Mouse (Mus musculus) monocyte, adult 5-6 weeks (primary cell): ENCODE measurements around the gene Mcm2. TPM values are rescaled to one million over a fixed set of nuclear protein-coding genes. Genes with fewer than 3 reads are reported as not detected.

Source experiments
- ATAC-seq: fragments of 153-309, 156-312 bp; replicated peaks from 2 replicates; pipeline ENCODE4 v1.8.0; 2017; ENCODE audit warnings: mild to moderate bottlenecking; ENCODE audit not compliant: low TSS enrichment, insufficient number of reproducible peaks, severe bottlenecking, poor library complexity, low FRiP score
- total RNA-seq: library from RNA; stranded (forward); fragments of 200-1000, 200-491, 200-594 nt; gene quantifications from 3 replicates; pipeline ENCODE4 v1.2.3, GENCODE M21; 2017

Gene Mcm2
- total RNA-seq, 1 experiment from 2014 or later = 10.9 TPM

DNA sequence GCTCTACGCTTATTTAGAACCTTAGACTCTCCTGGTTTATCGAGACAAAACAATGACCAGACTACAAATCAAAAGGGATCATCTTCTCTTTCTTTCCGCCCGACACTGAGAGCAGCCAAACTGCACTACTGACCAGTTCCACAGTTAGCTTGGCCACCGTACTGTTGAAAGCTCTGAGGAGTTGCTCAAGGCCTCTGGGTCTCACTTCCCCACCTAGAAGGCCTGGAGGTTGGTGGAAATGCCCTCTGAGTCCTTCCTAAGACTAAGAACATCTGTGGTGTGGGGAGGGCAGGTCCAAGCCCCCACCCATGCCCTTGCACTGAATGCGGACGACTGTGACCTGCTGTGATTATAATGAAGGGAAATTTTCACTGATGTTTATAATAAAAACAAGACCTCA lies 32.9 kb downstream of the Mcm2 start:
- no peak for ATAC-seq

DNA sequence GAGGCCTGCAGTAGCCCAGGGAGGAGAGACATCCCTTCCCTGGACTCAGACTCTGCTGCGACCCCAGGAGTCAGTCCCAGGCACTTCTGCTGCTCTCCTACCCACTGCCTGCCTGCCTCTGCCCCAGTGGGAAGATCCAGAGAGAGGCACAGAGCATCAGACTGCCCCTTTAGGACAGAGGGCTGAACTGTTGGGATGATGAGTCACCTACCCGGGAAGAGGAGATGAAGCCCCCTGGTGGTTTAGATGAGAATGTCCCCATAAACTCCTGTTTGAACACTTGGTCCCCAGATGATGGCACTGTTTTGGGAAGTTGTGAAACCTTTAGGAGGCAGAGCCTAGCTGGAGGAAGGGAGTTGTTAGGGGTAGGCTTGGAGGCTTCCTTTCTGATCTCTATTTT lies 37.7 kb downstream of the Mcm2 start:
- ATAC-seq = 0 out of 2 replicates have a peak, but pooled peaks have one; percentile 29

DNA sequence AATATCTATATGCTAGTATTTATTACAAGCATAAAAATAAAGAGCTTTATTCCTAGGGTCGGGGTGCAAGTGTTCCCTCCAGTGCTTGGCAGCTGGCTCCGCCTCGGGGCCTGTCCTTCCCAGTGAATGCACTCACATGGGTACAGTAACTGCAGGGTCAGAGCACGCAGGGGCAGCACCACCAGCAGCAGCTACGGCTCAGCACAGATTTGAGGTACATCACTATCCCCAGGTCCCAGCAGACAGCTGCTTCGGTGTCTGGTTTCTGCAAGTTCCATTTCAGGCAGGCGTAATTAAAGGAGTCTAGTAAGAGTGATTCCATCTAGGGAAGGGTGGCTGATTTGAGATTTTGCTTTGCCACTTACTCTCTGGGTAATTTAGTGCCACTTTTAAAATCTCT lies 40.2 kb downstream of the Mcm2 start:
- no peak for ATAC-seq

DNA sequence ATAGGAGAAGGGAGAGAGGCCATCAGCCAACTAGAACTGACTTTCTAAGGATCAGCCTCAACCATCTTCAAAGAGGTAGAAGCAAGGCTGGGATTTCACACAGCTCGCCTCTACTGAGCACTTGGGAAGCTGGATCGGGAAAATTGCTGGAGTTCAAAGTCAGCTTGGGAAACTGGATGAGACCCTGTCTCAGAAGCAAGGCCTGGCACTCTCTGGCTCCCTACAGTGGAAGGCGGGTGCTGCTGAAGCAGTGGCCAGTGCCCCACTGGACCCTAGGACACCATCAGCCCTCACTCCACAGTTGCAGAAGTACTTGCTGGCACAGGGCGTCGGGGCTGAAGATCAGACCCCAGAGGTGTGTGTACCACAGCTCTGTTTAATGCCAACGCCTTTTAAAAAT lies 40.8 kb downstream of the Mcm2 start:
- ATAC-seq = no peak

DNA sequence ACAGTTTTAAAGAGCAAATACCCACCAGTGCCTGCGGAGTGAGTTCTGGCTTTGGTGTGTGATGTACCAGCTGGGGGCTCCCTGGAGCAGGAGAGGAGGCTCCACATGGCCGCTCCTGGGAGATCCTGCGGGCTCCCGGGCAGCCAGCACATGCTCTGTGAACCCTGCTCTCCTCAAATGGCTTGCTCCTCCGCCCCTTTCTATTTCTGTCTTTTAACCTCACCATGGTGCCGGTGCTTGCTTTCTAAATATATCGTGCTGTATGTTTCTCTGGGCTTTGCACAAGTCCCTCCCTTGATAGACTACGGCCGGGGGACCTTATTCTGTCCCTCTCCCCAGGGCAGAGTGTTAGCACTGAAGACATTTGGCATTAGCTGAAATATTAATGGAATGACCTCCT lies 41.3 kb downstream of the Mcm2 start:
- ATAC-seq = no peak

DNA sequence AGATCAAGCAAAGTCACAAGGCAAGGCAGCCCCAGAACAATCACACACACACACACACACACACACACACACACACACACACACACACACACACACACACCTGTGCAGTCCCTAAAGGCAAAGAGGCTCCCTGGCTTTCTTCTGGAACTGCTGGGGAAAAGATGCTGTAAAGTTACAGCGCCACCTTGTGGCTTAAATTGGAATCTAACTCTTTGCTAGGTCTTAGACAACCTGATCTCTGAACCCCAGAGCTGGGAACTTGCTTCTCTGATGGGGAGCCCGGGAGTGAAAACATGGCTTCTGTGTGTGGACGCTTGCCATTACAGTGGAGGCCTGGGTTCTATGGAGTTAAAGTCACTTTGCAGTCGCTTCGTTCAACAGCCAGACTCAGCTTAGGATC lies 42.9 kb downstream of the Mcm2 start:
- peak; percentile 23; the same call in 1 of the 2 replicates for ATAC-seq

DNA sequence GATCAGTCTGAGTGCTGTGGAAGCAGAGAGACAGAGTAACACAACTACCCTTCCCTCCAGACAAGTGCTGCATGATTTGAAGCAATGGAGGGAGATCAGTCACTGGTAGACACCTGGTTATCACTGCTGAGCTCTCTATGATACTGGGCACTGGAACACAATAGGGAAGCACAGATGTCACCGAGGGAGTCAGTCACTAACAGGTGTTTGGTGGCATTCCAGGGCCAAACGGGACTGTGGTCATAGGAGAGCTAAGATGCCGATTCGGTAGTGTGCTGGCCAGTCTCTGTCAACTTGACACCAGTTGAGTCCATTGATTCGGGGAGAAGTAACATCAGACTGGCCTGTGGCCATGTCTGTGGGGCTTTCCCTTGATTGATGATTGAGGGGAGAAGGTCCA lies 44.1 kb downstream of the Mcm2 start:
- no peak for ATAC-seq

DNA sequence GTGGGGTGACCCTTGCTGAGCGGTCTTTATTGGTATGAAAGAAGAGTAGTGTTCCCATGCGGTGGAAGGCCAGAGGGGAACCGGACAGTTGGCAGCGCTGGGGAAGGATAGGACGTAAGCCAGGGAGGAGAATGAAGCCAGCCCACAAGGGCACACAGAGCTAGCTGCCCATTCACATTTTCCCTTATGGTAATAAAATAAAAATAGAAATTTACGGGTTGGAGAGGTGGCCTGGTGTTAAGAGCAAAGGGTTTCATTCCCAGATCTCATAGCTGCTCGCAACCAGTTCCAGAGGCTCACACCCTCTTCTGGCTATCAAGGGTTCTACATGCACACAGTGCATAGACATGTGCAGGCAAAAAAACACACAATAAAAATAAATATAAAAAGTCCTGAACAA lies 48.5 kb downstream of the Mcm2 start:
- no peak for ATAC-seq

DNA sequence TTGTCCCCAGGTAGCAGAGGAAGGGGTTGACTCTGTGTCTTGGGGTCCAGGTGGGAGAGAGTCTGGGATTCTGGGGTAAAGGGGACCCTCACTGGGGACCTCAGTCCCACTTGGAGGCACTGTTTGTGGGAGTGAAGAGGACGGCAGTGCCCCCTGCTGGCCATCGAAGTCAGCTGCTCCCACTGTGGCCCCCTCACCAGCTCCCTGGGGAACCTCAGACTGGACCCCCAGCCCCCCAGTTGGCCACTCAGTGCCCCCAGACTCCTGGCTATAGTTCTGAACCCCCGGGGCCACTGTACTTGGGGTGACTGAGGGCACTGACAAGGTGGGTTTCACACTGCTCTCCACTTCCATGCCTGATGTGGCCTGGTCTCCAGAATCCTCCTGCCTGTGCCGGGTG lies 49.3 kb downstream of the Mcm2 start:
- ATAC-seq = no peak

DNA sequence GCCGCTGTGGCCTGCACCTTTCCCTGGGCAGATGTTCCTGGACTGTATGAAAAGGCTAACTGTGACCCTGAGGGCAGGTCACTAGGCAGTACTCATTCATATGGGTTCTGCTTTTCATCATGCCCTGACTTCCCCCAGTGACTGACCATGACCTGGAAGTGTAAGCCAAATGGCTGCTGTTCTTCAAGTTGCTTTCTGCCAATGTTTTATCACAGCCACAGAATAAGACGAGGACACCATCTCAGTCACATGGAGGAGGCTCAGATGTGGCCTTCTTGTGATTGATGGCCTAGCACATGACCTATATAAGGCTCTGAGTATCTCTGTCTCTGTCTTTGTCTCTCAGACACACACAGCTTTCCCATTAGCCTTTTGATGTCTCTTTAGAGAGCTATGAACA lies 51.0 kb downstream of the Mcm2 start:
- ATAC-seq = no peak

DNA sequence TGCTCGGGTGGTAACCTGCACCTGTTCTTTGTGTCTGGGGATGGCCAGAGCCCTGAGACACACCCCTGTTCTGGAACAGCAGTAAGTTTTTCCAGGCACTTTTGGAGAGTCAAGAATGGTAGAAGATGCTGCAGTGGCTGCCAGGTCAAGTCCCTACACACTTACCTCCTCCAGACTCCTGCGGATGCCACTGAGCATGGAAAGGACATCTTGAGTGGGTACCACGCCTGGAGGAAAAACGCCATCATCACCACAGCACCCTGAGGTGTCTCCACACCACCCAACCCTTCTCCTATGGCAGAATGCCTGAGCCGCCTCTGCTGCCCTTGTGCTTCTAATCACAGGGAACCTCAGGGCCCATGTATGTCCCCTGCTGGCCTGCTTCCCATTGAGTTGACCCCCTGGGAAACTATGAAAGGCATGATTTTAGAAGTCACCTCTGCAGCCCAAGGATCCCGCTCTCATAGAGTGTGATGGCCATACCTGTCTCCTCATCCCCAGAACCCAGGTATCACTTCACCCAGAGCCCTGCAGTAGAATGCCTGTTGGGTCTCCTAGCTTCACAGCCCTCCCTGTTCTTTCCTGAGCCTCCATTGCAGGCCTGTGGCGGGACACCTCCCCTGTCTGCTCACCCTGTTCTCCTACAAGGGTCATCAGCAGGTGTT lies 53.5 kb downstream of the Mcm2 start:
- ATAC-seq = no peak

DNA sequence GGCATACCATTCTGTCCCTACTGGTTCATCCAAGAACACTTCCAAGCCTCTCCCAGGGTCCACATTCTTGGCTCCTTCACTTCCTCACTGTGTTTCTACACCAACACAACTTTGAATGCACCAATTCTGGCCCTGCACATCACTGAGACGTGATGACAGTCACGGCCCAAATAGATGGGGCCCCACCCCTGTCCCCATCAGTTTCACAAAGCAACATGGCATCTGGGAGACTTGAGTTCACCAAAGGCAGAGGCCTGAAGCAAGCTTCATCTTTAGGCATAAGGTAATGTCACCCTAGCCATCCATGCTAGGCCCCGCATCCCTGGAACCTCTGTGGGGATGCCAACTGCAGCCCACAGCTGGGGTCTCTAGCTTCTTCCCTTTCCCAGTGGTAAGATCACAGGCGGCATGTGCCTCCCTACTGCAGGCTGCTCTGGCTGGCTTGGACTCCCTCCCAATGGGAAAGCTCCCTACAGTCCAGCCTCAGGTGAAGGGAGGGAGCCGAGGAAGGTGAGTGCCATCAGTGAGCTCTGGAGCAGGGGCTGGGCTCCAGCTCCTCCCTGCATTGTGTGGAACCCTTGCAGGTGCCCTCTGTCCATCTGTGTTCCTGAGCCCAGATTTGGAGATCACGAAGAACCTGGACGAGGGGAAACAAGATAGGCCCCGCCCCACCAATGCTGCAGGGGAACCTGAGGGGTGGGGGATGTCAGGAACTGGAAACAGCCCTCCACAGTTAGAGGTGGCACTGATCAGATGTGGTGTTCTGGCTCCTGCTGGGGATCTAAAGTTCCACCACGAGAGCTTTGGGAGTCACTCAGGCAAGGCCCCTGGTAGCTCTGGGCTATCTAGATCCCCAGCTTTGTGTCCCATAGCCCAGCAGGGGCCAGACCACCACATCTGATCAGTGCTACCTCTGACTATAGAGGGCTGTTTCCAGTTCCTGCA lies 54.5 kb downstream of the Mcm2 start:
- no peak for ATAC-seq

DNA sequence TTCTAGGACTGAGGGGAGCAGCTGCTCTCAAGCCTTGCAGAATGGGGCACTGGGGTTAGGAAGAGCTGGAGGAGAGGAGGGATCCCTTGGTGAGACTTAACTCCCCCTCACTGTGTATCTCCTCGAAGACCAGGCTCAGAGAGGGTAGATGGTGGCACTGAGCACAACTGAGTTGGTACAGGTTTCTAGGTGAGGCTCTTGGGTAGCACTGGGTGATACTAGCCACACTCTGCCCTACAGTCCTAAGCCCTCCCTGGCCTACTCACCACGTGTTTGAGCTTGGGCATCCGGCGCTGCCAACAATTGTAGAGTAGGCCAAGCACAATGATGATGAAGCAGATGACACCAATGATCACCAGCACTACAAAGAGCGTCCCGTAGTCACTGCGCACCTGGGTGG lies 55.3 kb downstream of the Mcm2 start:
- no peak for ATAC-seq

DNA sequence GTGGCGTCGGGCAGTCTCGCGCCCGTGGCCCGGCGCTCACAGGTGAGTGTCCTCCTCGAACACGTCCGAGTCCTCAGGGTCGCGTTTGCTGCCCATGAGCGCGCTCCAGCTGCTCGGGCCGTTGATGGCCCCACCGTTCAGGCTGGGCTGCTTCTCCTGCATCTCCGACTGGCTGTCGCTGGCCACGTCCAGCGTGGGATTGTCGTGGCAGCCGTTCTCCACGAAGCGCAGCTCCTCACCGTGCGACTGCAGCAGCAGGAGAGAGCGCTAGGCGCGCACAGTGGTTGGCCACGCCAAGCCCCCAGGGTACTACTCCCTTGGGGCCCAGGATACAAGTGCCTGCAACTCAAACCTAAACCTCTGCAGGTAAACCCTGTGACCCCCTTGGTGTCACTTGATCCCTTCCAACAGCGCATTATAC lies 55.8 kb downstream of the Mcm2 start:
- ATAC-seq = no peak

DNA sequence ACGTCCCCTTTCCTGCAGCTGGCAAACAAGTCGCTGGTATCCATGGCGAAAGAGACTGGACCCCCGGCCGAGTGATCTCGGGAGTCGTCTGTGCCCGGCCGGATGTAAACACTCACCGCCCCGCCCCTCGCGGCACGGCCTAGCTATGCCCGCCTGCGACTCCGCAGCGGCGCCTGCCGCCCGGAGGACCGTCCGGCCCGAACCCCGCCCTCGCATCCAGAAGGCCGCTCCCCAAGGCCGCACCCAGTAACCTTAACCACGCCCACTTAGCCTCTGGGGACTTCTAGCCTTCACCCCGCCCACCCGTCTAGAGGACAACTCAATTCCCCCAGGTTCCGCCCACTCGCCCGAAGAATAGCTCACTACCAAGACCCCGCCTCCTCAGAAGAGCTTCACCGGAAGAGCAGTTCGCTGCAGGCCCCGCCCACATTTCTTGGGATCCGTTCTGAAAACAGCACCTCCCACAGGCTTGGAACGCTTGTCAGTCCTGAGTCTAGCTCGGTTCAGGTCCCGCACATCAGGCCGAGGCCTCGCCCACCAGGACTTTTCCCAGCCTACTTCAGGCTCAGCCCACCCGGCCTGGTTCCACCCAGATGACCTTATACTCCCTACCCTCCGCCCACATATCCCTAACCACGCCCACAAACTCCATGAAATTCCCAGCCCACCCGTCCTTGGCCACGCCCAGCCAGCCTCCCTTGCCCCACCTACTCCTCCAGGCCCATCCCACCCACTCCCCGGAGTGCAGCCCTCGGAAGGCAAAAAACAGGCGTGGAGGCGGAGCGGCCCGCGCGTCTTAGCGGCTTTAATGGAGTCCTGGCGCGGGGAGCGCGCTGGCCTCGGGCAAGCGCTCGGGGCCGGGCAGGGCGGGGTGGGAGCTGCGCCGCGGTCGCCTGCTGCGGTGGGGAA lies 56.5 kb downstream of the Mcm2 start, which contains the start of gene Abtb1:
Abtb1 (minus strand) TSS at position 204 of the 909 bp plus-strand sequence.
- peak; percentile 79 for ATAC-seq

DNA sequence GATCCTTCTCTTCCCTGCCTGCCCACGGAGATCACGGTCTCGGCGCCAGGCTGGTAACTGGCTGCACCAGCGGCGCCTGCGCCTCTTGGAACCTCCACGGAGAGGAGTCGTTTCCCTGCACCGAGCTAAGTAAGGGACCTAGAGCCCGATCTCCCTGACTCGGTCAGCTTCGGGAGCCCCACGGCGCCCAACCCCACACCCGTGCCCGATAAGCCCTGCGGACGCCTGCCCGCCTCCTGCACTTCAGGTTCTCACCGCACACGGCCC lies 57.1 kb downstream of the Mcm2 start:
- ATAC-seq = no peak

DNA sequence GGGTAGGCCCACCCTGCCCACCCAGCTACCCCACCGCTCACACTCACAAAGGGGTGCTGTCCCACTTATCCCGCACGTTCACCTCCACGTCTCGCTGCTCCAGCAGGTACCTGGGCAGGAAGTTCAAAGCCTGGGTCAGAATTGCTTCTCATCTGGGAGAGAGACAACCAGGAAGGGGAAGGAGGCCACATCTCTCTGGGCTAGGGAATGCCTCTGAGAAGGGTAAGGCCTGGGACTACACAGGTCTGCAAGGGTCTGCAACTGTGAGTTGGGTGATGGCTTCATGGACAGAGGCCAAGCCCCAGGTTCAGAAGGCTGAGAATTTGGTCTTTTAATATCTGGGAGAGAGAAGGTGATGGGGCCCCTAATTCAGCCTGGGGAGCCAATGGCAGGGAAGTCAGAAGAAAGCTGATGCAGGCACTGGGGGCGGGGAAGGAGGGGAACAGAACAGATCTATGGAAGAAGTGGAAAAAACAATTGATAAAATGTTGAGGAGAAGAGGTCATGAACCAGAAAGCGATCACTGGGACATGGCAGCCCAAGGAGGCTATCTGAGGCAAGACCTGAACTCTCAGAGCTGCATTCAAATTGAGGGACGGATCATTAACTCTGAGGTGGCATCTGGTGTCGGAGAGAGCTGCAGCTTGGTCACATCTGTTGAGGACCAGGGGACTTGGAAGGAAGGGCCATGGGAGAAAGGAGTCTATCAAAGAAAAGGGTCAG lies 57.6 kb downstream of the Mcm2 start:
- no peak for ATAC-seq

DNA sequence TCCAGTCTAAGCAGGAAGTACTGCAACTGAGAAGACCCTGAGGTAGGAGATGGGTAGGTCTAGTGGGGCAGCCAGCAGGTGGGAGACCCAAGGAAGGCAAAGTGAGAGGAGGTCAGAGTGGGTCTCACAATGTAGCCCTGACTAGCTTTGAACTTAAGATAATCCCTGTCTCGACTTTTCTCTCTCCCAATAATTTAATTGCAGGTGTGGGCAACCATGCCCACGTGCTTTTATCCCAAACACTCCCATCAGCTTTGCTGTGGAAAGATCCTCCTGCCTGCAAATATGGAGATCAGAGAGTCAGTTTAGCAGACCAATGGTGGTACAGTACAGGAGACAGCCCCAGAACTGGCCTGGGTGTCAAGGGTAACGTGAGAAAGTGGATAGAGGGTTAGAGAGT lies 58.4 kb downstream of the Mcm2 start:
- no peak for ATAC-seq
